Mouse (Mus musculus): ENCODE results near the gene Syn3.

Gene Syn3

DNA sequence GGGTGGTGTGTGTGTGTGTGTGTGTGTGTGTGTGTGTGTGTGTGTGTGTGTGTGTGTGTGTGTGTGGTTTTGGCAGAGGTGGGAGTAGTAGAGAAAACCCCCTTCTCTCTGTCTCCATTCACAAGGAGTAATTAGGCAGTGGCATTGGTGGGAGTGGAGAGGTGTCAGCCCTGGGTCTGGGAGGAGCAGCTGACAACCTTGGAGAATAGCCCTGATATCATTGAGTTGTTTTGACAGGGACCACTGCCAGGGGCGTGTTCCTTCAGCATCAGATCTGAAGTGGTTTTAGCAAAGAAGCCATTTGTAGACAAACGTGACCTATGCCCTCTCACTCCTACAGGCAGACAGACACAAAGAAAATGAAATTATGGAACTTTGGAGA lies 195.2 kb downstream of the Syn3 start:
- DNase-seq = no peak

DNA sequence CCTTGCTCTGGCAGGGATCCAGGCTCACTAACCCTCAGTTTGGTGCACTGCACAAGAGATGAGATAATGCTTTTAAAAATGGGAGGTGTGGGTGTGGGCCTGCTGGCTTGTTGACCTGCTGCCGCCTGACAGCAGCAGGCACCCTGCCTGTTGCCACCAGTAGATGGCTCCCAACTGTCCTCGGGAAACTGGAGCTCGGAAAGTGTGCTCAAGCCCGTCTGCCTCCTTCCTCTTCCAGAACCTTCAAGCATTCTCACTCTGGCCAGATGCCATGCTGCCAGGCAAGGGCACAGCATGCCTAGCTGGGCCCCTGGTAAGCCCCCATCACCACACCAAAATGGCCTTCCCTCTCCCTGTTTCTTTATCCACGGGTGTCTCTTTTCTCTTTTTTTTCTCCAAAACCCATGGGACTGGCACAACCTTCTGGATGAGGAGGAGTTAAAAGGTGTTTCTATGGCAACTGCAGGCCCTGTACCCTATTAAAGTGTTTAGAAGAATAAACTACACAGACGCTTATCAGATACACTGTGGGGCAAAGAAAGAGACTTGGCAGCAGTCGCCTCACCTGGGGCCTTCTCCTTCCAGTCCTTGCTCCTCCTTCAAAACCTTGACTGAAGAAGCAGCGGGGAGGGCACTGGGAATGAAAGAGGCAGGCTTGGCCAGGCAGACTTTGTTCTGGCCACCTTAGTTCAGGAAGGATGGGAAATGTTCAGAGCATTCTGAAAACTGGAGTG lies 195.8 kb downstream of the Syn3 start:
- peak; percentile 84 to 85 for DNase-seq

DNA sequence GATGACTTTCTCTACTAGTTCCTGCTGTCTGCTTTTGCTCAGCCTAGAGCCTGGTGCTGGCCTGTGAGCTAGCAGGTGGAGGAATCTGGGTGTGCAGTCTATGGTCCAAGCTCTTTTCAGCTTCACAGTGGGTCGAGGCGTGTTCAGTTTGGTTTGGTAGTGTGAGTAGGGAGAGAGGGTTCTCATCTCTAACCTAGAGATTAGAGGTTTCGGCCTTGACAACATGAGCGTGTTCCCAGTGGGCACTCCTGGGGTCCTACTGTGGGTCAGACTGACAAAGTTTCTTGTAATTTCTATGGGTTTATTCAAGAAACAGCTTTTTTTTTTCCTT lies 196.4 kb downstream of the Syn3 start:
- no peak for DNase-seq

DNA sequence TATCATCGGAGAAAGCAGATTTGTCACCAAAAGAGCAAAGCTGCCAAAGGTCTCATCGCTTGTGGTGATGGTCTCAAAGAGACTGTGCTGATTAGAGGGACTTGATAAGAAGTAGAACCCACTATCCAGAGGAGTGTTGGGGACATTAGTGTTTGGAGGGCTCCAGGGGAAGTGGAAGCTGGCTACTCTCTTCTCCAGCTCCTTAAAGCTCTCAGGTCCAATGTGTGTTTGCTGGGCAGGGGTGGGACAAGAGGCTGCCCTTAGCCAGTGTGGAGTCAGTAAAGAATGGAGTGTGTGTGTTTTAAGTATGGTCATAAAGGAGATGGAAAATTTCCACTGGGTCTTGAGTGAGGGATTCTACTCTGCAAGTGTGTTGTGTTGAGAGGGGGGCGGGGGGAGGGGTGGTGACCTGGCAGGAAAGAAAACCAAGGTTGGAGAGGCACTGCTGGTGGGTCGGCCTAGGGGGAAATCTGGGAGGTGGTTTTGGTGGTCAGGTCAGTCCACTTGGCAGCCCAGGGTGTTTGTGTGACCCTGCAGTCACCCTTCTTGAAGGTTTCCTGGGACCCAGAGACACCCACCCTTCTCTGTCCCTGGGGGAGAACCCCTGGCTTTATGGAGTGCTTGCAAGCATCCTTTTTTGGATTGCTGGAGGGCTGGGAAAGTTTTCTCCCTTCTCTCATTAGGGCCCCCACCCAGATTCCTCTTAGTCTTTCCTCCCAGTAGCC lies 196.9 kb downstream of the Syn3 start:
- peak in 1 of 2 experiments; percentile 45 for DNase-seq

DNA sequence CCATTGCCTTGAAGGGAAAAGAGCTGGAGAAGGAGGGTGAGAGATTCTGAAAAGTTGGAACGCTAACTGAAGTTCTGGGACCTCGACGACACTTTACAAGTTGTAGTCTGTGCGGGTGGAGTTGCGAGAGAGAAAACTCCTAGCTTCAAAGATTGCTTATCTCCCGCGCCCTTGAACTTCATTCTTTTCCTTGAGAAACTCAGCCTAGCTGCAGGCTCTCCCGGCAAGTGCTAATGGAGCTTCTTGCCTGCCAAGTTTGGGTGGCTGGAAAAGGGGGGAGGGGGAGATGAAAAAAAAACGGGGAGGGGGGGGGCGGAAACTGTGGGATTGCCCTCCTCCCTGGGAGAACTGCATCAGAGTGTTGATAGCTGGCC lies 197.6 kb downstream of the Syn3 start:
- DNase-seq = no peak

DNA sequence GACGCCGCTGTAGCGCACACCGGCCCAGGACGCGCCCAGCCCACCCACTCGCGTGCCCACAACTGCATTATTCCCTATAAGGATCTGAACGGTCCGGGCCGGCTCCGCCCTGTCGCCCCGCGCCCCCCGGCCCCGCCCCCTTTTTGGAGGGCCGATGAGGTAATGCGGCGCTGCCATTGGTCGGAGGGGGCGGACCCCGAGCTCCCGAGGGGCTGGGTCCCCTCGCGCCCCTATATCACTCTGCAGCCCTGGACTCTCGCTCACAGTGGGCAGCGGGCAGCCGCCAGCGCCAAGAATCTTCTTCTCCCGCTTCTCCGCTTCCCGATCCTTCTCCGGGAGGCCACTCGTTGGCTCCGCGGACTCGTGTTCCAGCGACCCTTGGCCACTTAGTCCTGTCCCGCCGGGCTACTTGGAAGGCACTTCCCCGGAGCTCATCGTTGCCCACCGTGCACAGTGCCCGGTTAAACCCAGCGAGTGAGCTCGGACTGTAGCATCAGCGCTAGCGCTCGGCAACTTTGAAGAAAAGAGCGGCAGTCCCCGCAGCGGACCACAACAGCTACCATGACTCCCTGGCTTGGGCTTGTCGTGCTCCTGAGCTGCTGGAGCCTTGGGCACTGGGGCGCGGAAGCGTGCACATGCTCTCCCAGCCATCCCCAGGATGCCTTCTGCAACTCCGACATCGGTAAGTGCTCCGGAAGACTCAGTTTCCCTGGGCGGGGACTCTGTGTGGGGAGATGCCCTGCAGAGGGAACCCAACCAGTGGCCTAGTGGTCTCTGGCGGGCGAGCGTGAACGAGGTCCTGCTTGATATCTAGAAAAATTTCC lies 198.2 kb downstream of the Syn3 start, which contains the start of gene Timp3:
Gene Timp3, plus strand, starts transcription at position 80 of the 824 bp plus-strand sequence.
- DNase-seq = peak; percentile 89 to 94

DNA sequence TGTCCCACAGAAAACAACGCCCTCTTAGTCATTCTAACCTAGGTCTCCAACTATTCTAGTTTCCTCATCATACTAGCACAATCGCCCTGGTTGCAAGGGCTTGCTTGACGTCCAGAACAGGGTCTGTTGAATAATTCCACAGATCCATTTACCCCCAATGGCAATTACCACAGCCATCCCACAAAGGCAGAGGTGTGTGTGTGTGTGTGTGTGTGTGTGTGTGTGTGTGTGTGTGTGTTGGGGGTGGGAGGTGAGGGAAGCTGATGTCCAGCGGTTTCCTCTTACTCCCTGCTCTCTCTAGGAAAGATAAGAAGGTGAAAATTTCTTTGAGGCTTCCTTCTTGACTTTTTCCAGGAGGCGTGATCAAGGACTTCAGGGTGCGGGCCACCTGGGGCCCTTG lies 198.9 kb downstream of the Syn3 start:
- DNase-seq = no peak

DNA sequence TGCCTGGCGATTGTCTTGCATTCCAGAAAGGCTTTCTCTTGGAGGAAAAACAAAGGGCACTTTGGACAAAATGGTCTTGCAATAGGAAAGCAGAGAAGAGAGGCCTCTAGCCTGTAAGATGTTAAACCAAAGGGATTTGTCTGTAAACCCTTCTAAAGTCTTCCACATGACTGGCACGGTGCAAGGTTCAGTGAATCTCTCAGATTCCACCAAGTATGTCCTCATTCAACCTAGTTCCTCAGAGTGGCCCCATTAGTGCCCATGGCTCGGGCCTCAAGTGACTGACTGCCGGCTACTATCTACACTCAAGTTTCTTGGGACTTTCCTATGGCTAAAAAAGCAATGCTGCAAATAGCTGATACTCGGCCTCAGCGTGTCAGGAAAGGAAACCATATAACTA lies 200.4 kb downstream of the Syn3 start:
- DNase-seq = peak; percentile 80 to 82

DNA sequence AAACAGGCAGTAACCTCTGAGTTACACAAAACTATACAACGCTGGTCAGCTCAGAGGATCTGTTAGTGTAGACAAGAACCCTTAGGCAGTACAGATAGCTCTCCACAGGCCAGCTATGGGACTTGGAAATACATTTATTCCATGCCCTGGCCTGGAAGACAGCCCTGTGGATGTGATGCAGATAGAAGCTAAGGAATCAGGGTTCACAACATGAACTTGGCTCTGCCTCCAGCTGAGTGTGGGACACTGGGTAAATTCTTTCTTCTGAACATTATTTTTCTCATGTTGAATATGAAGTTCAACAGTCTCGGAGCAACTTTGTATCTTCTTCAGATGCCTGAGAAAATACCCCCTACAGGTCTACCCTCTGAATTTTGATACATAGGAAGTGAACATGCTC lies 201.4 kb downstream of the Syn3 start:
- DNase-seq = no peak

DNA sequence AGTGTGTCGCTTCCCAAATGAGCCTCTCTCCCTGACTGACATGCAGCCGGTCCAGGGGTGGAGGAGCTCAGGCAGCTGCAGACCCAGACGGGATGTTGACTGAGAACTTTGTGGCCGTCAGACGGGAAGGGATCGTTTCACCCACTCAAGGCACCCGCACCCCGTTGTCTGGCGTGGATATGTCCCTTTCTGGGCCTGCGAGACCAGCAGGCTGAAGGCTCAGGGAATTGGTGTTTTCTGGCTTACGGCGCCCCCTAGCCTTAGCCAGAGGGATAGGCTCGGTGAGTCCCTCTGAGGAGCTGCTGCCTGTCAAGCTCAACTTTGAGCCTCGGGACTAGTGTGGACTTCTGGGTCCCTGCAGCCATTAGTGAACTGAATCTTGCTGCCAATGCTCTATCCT lies 202.6 kb downstream of the Syn3 start:
- DNase-seq = peak; percentile 79 to 84

DNA sequence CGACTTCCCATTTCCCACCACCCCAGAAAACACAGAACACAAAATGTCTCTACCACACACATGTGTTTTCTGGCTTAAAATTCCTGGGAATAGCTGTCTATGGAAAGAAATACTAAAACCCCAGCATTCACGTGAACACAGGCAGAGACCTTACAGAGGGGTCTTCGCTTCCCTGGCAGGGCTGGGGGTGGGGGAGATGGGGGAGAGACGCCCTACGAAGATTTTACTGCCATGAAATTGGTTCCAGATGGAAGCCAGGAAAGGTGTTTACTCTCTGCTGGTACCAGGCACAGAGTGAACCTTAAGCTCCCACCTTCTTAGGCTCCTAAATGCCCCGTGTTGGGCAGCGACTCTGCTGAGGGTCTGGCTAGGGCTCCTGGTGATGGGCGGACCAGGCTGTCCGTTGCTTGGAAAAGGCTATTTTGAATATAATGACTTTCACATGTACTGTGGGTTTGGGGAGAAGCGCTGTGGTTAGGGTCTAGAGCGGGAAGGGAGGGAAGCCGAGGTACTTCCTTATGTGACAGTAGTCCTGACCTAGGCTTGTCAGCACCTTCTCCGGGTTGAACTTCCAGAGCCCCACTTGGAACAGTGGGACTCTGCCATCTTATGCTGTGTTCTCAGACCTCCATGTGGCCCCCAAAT lies 203.1 kb downstream of the Syn3 start:
- no peak for DNase-seq

DNA sequence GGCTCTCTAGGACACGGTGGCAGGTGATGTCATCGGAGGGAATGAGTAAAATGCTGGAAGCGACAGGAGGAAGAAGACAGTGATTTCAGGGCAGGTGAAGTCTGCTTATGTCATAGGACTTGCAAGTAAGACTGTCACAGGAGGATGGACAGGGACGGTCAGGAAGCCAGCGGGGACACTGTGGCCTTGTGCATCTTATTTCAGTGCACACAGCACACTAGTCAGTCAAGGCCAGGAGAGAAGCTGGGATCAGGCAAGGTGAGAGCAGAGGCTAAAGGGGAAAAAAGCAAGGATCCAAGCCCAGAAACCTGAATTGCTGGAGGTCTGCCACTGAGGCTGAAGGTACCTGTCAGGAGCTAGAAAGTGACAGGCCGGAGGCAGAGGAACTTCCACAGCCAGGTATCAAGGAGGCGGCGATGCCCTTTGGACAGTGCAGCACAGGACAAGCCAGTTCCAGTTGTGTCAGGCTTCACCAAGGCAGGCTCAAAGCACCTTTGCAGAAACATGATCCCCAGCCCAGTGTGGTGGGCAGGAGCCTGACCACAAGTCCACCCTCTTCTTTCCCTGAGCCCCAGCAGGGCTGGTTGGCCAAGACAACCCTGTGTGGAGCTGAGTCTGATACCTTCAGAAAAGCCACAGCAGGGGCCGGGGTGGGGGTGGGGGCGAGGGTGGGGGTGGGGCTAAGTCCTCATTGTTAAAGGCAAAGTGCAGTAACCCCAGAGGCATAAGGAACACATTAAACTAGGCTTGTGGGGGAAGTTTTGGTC lies 203.9 kb downstream of the Syn3 start:
- peak; percentile 84 to 85 for DNase-seq

DNA sequence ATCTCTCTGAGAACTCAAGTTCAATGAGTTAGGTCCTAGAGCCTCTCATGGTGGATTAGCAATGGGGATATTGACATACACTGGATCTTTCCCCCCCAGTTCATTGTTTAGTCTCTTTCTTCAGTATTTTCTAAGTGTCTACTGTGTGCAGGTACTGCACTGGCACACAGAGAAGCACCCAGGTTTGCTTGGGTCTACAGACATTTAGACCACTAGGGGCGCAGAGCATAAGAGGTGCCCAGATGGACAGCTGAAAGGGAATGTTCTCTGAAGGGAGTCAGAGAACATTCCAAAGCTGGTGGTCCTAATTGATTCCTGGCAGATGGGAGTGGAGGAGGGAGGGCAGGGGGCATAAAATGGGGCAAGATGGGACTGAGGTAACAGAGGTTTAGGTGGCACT lies 204.8 kb downstream of the Syn3 start:
- no peak for DNase-seq

DNA sequence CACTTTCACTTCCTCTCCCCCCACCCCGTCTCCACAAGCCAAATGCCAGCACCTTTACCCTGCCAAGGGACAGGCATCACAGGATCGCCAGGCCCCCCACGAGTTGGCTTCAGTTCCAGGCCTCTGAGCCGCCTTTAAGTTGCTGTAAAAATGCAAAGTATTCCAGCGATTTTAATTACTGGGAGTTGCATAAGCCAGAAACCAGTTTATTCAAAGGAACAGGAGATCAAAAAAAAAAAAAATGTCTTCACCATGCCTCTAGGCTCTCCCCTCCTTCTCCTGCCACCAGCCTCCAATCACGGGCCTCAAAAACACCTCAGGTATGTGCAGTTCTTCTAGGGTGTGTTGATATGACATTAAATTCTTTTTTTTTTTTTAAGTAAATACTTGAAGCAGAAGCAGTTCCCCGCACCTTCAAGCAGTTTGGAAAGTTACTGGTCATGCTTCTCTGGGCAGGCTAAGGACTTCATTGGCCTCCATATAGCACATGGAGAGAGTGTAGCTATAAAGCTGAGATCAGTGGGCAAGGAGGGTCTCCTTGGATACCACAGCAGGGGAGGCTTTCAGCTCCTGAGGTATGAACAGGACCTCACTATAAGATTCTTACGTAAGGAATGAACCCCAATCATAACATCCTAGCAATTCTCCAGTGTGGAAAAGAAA lies 208.5 kb downstream of the Syn3 start:
- DNase-seq = peak; percentile 88 to 93

DNA sequence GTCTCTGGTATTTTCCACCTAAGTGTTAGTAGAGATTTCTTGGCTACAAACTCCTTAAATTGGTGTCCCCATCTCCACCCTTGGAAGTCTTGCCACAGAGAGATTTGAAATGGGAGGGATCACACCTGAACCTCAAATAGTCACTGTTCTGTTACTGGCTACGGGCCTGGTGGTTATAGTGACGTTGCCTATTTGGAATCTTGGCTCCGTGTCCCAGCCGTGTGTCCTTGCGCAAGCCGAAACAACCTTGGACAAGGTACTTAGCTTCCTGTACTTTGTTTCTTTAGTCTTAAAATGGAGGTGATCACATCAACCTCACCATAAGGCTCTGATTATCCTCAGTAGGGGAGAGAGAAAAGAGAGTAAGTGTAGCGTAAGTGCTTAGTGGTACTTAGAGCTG lies 212.2 kb downstream of the Syn3 start:
- peak in 1 of 2 experiments; percentile 77 for DNase-seq

DNA sequence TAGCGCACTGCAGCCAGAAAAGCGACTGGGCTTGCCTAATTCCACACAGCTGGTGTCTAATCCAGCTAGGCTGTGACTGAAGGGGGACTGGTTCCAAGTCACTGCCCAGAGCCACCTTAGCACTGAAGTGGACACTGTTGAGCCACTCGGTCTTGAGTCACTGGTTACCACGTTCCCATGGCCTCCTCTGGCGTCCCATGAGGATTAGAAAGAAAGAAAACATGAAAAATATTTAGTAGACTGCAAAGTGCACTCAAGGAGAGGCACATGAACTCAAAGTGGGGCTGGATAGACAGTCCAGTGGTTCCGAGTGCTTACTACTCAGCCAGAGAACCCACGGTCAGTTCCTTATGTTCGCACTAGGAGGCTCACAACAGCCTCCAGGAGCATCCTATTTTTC lies 217.5 kb downstream of the Syn3 start:
- no peak for DNase-seq

DNA sequence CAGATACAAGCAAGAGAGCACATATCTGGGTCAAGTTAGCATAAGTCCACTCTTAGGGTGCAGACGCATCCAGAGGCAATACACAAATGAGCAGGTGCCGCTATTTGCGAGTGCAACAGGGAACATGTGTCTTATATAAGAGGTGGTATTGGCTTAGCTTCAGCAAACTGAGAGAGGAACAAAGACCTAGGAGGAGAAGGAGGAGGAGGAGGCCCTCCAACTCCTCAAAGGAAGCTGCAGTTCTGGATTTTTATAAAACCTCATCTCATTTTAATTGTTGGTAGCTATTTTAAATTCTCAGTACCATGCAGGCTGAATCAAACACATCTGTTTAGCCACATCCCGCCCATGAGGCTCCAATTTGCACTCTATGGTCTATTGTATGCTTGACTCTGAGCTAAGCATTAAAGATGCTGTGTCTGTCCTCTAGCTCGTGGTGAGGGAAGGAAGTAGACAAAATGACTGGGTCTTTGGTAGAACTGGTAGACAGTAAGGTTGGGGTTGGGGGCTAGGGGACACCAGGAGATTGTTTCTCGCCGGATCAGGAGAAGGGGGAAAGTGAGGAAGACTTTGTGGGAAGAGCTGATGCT lies 219.0 kb downstream of the Syn3 start:
- no peak for DNase-seq

DNA sequence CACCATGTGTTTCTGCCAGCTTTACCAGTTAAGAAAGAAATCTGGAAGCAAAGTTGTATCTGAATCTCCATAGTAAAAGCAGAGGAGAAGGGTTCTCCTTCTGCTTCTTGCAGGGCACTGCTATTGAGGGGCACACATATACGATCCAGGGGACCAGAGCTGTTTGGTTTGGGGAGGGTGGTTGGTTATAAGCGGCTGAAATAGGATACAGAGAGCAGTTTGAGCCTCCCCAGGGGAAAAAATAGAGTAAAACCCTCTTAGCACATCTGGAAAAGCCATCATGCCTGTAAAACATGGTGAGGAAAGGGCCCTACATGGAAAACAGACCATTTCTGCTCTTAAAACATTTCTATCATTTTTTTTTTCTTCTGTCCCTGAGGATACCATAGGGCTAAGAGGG lies 220.2 kb downstream of the Syn3 start:
- DNase-seq = no peak

DNA sequence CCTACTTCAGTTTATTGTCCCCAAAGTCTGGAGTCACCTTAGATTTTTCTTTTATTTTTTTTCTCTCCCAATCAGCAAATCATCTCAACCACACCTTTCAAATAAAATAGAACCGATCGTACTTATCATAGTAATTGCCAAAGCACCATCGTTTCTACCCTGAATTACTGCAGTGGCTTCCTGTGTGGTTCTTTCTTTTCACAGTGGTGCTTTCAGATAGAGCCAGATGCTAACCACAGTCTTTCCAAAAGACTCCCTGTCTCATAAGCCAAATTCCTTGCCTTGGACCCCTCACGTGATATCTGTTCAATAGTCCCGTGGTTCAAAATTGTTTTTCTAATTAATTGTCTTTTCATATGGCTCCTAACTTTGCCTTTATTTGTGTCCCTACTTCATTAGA lies 221.4 kb downstream of the Syn3 start:
- DNase-seq = no peak

DNA sequence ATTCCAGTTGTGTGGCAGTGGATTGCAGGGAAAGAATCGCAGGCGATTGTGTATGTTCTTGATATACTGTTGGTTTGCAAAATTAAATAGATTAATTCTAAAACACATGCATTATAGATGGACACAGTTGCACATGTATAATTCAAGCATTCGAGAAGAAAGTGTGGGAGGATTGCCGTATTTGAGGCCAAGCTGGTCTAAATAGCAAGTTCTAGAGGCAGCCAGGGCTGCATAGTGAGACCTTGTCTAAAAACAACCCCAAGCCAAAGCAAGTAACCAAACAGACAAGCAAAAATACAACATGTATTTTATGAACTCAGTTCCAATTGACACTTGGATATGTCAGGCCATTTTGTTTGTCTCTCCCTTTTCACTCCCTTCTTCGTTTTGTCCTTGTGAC lies 223.1 kb downstream of the Syn3 start:
- DNase-seq = no peak

DNA sequence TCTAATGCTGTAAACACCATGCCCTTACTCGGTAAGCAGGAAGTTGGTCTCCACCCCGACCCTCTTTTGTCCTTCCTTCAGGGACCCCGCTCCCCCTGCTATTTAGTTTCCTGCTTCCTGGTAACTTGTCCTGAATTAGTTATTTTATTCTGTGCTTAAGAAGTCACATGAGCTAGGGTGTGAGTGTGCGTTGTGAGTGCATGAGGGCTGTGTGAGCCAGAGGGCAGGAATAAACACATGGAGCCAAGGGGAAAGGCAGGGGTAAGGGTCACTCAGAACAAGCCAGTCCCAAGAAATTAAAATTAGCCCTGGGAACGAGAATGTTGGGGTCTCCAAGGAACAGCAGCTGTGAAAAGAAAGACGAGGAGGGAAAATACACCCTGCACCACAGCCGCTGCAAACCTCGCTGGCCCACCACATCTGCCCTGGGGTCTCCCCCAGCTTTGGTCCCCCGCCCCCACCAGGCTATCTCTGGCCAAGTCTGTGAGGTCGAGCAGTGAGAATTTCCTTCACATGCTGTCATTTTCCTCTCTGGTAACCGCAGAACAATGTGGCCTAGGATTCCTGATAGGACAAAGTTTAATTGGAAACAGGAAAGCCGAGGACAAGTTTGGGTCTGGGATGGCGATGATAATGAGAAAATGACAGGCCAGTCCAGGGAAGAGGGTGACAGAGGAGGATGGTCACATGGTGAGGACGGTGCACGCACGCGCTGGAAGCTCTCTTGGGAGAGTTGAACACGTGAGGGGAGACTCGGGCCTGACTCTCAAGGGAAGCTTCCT lies 225.1 kb downstream of the Syn3 start:
- DNase-seq = peak; percentile 65 to 79

Data from kidney, adult 8-10 months (tissue).